Mouse (Mus musculus): ENCODE results near the gene D630003M21Rik.

Gene D630003M21Rik

GRCm38 (mm10) chr2:158228670-158229502, at the start of gene D630003M21Rik:
D630003M21Rik (minus strand) TSS chr2:158229222.
- no peak for DNase-seq (ENCODE audit: low spot score)

- DNase-seq (ENCODE audit: low spot score) = no peak
Measured at GRCm38 (mm10) chr2:158276878-158277277, 47.9 kb upstream of the D630003M21Rik start.

- DNase-seq (ENCODE audit: low spot score) = no peak
Measured at GRCm38 (mm10) chr2:158276451-158276850, 47.4 kb upstream of the D630003M21Rik start.

GRCm38 (mm10) chr2:158275811-158276210, 46.8 kb upstream of the D630003M21Rik start:
- DNase-seq (ENCODE audit: low spot score) = no peak

GRCm38 (mm10) chr2:158275349-158275748, 46.3 kb upstream of the D630003M21Rik start:
- no peak for DNase-seq (ENCODE audit: low spot score)

GRCm38 (mm10) chr2:158273646-158274045, 44.6 kb upstream of the D630003M21Rik start:
- no peak for DNase-seq (ENCODE audit: low spot score)

GRCm38 (mm10) chr2:158270017-158270416, 41.0 kb upstream of the D630003M21Rik start:
- DNase-seq (ENCODE audit: low spot score) = no peak

GRCm38 (mm10) chr2:158264877-158265276, 35.9 kb upstream of the D630003M21Rik start:
- DNase-seq (ENCODE audit: low spot score) = no peak

GRCm38 (mm10) chr2:158259498-158259897, 30.5 kb upstream of the D630003M21Rik start:
- no peak for DNase-seq (ENCODE audit: low spot score)

GRCm38 (mm10) chr2:158258781-158259180, 29.8 kb upstream of the D630003M21Rik start:
- DNase-seq (ENCODE audit: low spot score) = no peak

- no peak for DNase-seq (ENCODE audit: low spot score)
Measured at GRCm38 (mm10) chr2:158258005-158258418, 29.0 kb upstream of the D630003M21Rik start, which contains the start of gene Bpi. Bpi (plus strand) TSS chr2:158258094.

- no peak for DNase-seq (ENCODE audit: low spot score)
Measured at GRCm38 (mm10) chr2:158256894-158257293, 27.9 kb upstream of the D630003M21Rik start.

- DNase-seq (ENCODE audit: low spot score) = no peak
Measured at GRCm38 (mm10) chr2:158253806-158254205, 24.8 kb upstream of the D630003M21Rik start.

GRCm38 (mm10) chr2:158250558-158250957, 21.5 kb upstream of the D630003M21Rik start:
- no peak for DNase-seq (ENCODE audit: low spot score)

GRCm38 (mm10) chr2:158248318-158248717, 19.3 kb upstream of the D630003M21Rik start:
- no peak for DNase-seq (ENCODE audit: low spot score)

- DNase-seq (ENCODE audit: low spot score) = no peak
Measured at GRCm38 (mm10) chr2:158247852-158248251, 18.8 kb upstream of the D630003M21Rik start.

GRCm38 (mm10) chr2:158245072-158245817, 16.2 kb upstream of the D630003M21Rik start:
- no peak for DNase-seq (ENCODE audit: low spot score)

GRCm38 (mm10) chr2:158243129-158243870, 14.3 kb upstream of the D630003M21Rik start:
- DNase-seq (ENCODE audit: low spot score) = no peak

- DNase-seq (ENCODE audit: low spot score) = no peak
Measured at GRCm38 (mm10) chr2:158242170-158242896, 13.3 kb upstream of the D630003M21Rik start.

GRCm38 (mm10) chr2:158241126-158241738, 12.2 kb upstream of the D630003M21Rik start:
- DNase-seq (ENCODE audit: low spot score) = no peak

GRCm38 (mm10) chr2:158238101-158238500, 9.1 kb upstream of the D630003M21Rik start:
- DNase-seq (ENCODE audit: low spot score) = no peak

Data from urinary bladder, postnatal 10 days (tissue).